Mouse (Mus musculus): Measurements from ENCODE around the gene March7. TPM values are rescaled to one million over a fixed set of nuclear protein-coding genes. Genes with fewer than 3 reads are reported as not detected.

The March7 gene
- total RNA-seq, 4 experiments from 2014 or later: 42.4 to 76.6 (median 60.0) TPM

GRCm38 (mm10) chr2:60289451-60289850 lies 79.8 kb downstream of the March7 start:
- DNase-seq: no peak

GRCm38 (mm10) chr2:60291381-60291780 lies 81.7 kb downstream of the March7 start:
- no peak for DNase-seq

GRCm38 (mm10) chr2:60298266-60298665 lies 88.6 kb downstream of the March7 start:
- no peak for DNase-seq

GRCm38 (mm10) chr2:60299323-60299722 lies 89.6 kb downstream of the March7 start:
- DNase-seq: no peak

Other genes with a start within 250 kb of the March7 start
- 10 to 100 TPM; 66.7 to 95.8 (median 82.7) TPM for gene Baz2b, start within 50 bp of the March7 start, total RNA-seq (2022)
- 10 to 100 TPM; 24.5 to 44.9 (median 34.8) TPM for gene Cd302, start 74.6 kb downstream of the March7 start, total RNA-seq (2022)
- 1 to 10 TPM; 1.1 to 2.0 (median 1.5) TPM for gene Ly75, start 173.4 kb downstream of the March7 start, total RNA-seq (2022)